Mouse (Mus musculus) mesoderm, embryonic 11.5 days (tissue): ENCODE measurements around the gene Rps6.
A peak's percentile ranks its signal among the peaks of the same experiment; 100 is the strongest.
"Not testable (repeated sequence)": the region's sequence is repeated elsewhere in the genome, so short reads cannot be mapped to it uniquely, and the experiment has no call there.

Experiments used
- DNase-seq: peaks from one replicate; pipeline ENCODE4 v3.0.0-alpha.2; 2012; ENCODE audit warnings: low read depth, low spot score

Gene Rps6

DNA sequence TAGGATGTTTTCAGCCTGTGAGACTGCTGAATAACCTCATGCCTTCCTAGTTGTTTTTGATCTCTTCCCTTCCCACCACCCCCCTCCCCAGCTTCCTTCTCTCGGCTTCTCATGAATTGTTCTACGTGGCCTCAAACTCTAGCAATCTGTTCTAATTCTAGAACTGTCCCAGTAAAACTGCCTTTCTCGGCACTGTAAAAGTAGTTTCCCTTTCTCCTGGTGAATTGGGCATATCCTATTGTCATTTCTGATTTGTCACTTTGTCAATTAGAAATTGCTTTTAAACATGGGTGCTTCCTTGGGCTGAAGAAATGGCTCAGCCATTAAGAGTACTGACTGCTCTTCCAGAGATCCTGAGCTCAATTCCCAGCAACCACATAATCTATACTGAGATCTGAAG is 5.2 kb downstream of the Rps6 start:
- no peak for DNase-seq

DNA sequence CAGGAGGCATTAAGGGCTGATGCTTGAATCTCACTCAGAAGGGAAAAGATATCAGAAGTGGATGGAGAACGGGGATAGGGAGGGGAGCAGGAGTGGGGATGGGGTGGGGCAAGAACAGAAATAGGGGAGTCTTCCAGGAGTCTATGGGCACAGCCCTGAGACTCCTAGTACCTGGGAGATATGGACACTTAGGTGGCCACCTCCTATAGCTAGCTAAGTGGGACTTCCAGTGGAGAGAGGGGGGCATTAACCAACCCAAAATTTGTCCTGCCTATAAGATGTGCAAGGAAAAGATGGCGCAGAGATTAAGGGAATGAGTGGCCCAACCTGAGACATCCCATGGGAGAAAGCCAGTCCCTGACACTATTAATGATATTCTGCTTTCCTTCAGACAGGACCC is 5.9 kb downstream of the Rps6 start:
- DNase-seq = no peak

DNA sequence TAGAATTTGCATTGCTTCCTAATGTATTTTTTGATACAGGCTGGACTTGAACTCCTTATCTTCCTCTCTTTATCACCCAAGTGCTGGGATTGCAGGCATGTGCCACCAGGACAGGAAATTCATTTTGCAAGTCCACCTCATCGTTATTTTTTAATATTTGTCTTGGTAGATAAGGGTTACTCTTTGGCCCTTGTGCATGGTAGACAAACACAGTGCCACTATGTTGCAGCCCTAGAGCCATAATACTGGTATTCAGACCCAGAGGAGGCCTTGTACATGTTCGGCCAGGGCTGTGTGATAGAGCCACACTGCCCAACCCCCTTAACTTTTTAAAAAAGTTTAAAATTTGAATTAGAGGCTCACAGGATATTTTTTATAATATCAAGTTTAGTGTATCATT is 10.0 kb downstream of the Rps6 start:
- no peak for DNase-seq

DNA sequence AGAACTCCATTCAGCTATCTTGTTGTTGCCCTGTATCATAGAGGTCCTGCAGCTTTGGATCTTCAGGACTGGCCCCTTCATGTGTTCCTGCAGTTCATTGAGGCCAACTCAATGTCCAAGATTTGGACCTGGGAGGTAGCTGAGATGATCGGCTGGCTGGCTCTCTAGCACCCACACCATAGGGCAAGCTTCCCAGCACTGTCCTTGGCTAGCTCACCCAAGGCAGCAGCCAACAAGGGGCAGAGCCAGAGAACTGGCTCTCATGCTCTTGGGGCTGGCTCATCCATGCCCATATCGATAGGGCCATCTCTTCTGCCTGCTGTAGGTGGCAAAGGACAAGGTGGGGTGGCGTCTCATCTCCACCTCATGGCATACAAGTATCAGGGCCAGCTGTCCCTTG is 11.8 kb downstream of the Rps6 start:
- no peak for DNase-seq

DNA sequence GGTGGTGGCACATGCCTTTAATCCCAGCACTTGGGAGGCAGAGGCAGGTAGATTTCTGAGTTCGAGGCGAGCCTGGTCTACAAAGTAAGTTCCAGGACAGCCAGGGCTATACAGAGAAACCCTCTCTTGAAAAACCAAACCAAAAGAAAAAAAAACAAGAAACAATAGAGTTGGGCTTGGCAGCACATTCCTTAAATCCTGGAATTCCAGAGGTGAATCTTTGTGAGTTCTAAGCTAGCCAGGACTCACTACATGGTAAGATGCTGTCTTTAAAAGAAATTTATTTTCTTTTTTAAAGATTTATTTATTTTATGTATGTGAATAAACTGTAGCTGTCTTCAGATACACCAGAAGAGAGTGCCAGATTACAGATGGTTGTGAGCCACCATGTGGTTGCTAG is 16.1 kb downstream of the Rps6 start:
- DNase-seq = not testable (repeated sequence)

DNA sequence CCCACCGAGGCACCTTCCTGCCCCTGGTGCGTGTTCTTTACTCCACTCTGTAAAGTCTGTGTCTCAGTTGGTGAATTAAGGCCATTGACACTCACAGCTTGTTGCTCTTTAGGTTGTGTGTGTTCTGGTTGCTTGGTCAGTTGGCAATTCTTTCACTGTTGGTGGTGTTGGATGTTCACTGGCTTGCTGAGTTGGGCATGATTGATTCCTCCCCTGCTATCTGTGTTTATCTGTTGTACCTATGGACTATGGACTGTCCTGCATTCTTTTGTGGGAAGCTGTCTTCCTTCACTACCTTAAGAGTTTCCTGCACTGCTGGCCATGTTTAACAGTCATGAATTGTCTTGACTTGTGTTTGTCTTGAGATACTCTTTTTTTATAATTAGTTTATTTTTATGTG is 25.3 kb downstream of the Rps6 start:
- no peak for DNase-seq

DNA sequence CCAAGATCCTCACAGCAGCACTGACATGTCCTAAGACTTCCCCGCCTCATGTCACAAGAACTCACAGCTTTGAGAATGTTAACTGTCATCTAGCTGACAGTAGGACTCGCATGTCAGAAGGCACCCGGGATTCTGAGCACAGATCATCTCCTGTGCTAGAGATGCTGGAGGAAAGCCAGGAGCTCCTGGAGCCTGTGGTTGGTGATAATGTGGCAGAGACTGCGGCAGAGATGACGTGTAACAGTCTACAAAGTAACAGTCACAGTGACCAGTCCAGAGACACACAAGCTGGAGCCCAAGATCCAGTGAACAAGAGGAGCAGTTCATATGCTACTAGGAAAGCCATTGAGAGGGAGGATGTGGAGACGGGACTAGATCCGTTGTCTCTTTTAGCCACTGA is 32.1 kb downstream of the Rps6 start:
- DNase-seq = no peak

DNA sequence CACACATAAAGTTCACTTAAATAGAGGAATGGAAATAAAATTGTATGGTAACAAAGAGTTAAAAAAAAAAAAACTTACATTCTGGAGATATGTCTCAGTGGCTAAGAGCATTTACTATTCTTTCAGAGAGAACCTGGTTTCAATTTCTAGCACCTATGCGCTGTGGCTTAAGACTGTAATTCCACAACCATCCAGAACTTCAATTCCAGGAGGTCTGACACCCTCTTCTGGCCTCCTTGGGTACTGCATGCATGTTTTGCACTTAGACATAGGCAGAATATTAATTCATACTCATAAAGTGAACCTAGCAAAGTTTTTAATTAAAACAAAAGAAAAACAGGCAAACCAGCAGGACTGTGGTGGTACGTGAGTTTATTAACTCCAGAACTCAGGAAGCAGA is 34.0 kb downstream of the Rps6 start:
- peak; percentile 68 for DNase-seq

DNA sequence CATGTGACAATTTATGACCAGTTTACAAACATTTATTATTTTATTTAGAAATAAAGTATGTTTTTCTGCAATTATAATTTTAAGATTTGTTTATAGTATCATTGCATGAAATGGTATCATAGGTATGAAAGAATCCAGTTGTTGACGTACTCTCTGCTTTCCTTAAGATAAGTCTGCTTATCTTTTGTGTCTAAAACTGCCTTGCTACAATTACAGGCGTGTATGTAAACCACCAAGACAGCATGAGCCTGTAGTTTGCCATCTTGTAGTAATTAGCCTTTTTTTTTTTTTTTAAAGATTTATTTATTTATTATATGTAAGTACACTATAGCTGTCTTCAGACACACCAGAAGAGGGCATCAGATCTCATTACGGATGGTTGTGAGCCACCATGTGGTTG is 42.4 kb downstream of the Rps6 start:
- DNase-seq = no peak

DNA sequence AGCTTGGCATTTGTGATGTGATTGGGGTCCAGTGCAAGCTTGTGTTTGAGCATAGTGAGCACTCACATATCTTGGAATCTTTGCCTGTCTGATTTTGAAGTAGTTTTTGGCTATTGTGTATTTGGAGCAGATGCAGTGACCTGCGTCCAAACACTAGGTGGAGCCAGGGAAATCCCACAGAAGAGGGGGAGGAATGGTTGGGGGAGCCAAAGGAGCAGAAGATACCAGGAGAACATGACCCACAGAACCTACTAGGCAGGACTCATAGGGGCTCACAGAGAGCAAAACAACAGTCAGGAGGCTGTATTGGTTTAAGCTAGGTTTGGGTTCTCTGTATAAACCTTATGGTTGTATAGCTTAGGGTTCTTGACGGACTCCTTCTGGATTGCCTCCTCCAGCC is 46.6 kb downstream of the Rps6 start:
- peak; percentile 1 for DNase-seq
